In the genomic region with DNA sequence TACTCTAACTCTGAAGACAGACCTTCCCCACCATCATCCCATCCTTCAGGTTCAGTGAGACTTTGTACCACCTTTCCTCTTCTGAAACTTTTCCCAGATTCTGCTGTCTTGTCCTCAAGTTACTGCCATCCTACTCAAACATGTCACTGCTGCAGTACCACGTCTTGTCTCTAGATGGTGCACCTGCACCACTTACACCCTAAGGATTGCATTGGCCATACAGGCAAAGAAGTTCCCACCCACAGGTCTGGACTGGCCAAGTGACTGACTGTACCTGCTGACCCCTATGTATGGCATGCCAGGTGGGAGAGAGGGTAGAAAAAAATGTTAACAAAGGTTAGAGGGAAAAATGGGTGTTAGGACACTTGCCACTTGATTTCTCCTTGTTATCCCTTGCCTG, we compare ENCODE assay signal across 9 mouse cellular contexts. TPM values are rescaled to one million over a fixed set of nuclear protein-coding genes. Genes with fewer than 3 reads are reported as not detected.
DNase-seq lines count a peak whose midpoint lies in the region; ATAC-seq and TF ChIP-seq lines count a peak whose summit lies in the region.
"Had no signal": no experiment of that assay in that cellular context is flagged by ENCODE, and none has a peak within 500 bp of the region (broad histone marks: within the 10 kb centered on the region; RNA-seq: fewer than 3 reads in every experiment).

No protein-coding gene starts in this region.

- peaks cover 100% of the 10 kb centered on the region for H3K36me3 ChIP-seq in G1E (replicated peaks)
- H3K36me3 ChIP-seq in forebrain, embryonic 16.5 days (ENCODE audit: control insufficient read depth, insufficient read depth), result peaks cover 3% of the 10 kb centered on the region; the same call in 1 of the 2 replicates
- no peaks in the 10 kb centered on the region for H3K36me3 ChIP-seq in hindbrain, embryonic 11.5 days (ENCODE audit: control insufficient read depth, insufficient read depth, low read length)
- peaks cover 10% of the 10 kb centered on the region for H3K36me3 ChIP-seq in lung, embryonic 16.5 days (ENCODE audit: control insufficient read depth, insufficient read depth, low read length)

- WGBS in forebrain, embryonic 16.5 days, result 0% methylated on average over 1 of the region's 1 CpGs
- WGBS in hindbrain, embryonic 11.5 days, result 0% methylated on average over 1 of the region's 1 CpGs
- 0% methylated on average over 1 of the region's 1 CpGs for WGBS in lung, embryonic 16.5 days

- no peak overlapping the region for H3K27ac ChIP-seq in forebrain, embryonic 16.5 days (ENCODE audit: low read length)
- no peak overlapping the region for H3K27ac ChIP-seq in hindbrain, embryonic 11.5 days (ENCODE audit: low read depth, low read length)
- no peak overlapping the region for H3K27ac ChIP-seq in lung, embryonic 16.5 days (ENCODE audit: low read length)
- H3K27ac ChIP-seq: macrophage had no signal

- peak; percentile 98 for TF ChIP-seq CTCF in G1E (IDR thresholded peaks at IDR 0.05; ENCODE audit: low read depth, low read length)

- no peak overlapping the region for H3K4me3 ChIP-seq in G1E (ENCODE audit: low read depth, low read length)
- H3K4me3 ChIP-seq in forebrain, embryonic 16.5 days (replicated peaks; ENCODE audit: low read length), result no peak overlapping the region
- H3K4me3 ChIP-seq in hindbrain, embryonic 11.5 days (ENCODE audit: low read depth, low read length), result no peak overlapping the region
- no peak overlapping the region for H3K4me3 ChIP-seq in lung, embryonic 16.5 days (ENCODE audit: low read length)

- peak; percentile 57; the same call in 1 of the 2 replicates for ATAC-seq in G1E (ENCODE audit: extremely low read depth, insufficient number of reproducible peaks, low FRiP score, poor library complexity, severe bottlenecking)
- peak; percentile 74 for ATAC-seq in forebrain, embryonic 16.5 days
- ATAC-seq in hindbrain, embryonic 11.5 days (ENCODE audit: low FRiP score), result peak; percentile 70; the same call in 1 of the 2 replicates
- ATAC-seq in lung, embryonic 16.5 days (ENCODE audit: low read depth), result peak; percentile 75

- H3K9me3 ChIP-seq in G1E (replicated peaks), result no peaks in the 10 kb centered on the region
- H3K9me3 ChIP-seq in forebrain, embryonic 16.5 days (ENCODE audit: control insufficient read depth, low read length), result no peaks in the 10 kb centered on the region
- no peaks in the 10 kb centered on the region for H3K9me3 ChIP-seq in hindbrain, embryonic 11.5 days (ENCODE audit: control insufficient read depth, low read length)
- no peaks in the 10 kb centered on the region for H3K9me3 ChIP-seq in lung, embryonic 16.5 days (ENCODE audit: control insufficient read depth, low read length)

- H3K27me3 ChIP-seq in G1E (ENCODE audit: insufficient read depth, low read length), result no peaks in the 10 kb centered on the region
- no peaks in the 10 kb centered on the region for H3K27me3 ChIP-seq in forebrain, embryonic 16.5 days (replicated peaks; ENCODE audit: control insufficient read depth, insufficient read depth, low read length)
- no peaks in the 10 kb centered on the region for H3K27me3 ChIP-seq in hindbrain, embryonic 11.5 days (ENCODE audit: control insufficient read depth, insufficient read depth, low read length)
- H3K27me3 ChIP-seq in lung, embryonic 16.5 days (ENCODE audit: control insufficient read depth, insufficient read depth, low read depth, low read length), result no peaks in the 10 kb centered on the region

- DNase-seq in G1E (ENCODE audit: low spot score), result peak; percentile 74
- peak; percentile 76 for DNase-seq in cerebellum, adult 11-12 months
- DNase-seq in hindbrain, embryonic 11.5 days (ENCODE audit: low spot score), result peak; percentile 88
- DNase-seq in layer of hippocampus, adult 9-10 months (ENCODE audit: low spot score), result peak; percentile 94
- peak; percentile 77 for DNase-seq in ovary, postnatal 14 days (ENCODE audit: low spot score)
- DNase-seq in thymus, postnatal 0 days (ENCODE audit: low spot score), result peak; percentile 70

- H3K4me2 ChIP-seq in forebrain, embryonic 16.5 days (ENCODE audit: low read length), result no peak overlapping the region
- H3K4me2 ChIP-seq in hindbrain, embryonic 11.5 days (replicated peaks; ENCODE audit: low read depth, low read length), result no peak overlapping the region
- no peak overlapping the region for H3K4me2 ChIP-seq in lung, embryonic 16.5 days (ENCODE audit: low read depth, low read length)

- H3K4me1 ChIP-seq in G1E (ENCODE audit: insufficient read depth, low read depth, low read length), result peaks cover 3% of the 10 kb centered on the region; the same call in 1 of the 2 replicates
- no peaks in the 10 kb centered on the region for H3K4me1 ChIP-seq in forebrain, embryonic 16.5 days (replicated peaks; ENCODE audit: control insufficient read depth, insufficient read depth, low read length)
- no peaks in the 10 kb centered on the region for H3K4me1 ChIP-seq in hindbrain, embryonic 11.5 days (replicated peaks; ENCODE audit: control insufficient read depth, insufficient read depth, low read length)
- no peaks in the 10 kb centered on the region for H3K4me1 ChIP-seq in lung, embryonic 16.5 days (replicated peaks; ENCODE audit: control insufficient read depth, insufficient read depth, low read length)

- H3K9ac ChIP-seq in forebrain, embryonic 16.5 days (replicated peaks; ENCODE audit: low read depth, low read length), result no peak overlapping the region
- no peak overlapping the region for H3K9ac ChIP-seq in hindbrain, embryonic 11.5 days (ENCODE audit: low read depth, low read length)
- no peak overlapping the region for H3K9ac ChIP-seq in lung, embryonic 16.5 days (ENCODE audit: low read length)

RNA-seq across cellular contexts. Expression of gene Tex264, which starts 10.2 kb away (rescaled TPM):
- total RNA-seq in G1E (2014; fragmentation: Nextera tagmentation), result 39.7 and 54.5 TPM in 2 replicates
- 52.3 and 63.6 TPM in 2 replicates for total RNA-seq in G1E (2017)
- polyA plus RNA-seq in G1E (2012), result 39.1 and 40.6 TPM in 2 replicates
- polyA plus RNA-seq in forebrain, embryonic 16.5 days (2015; fragmentation: Nextera tagmentation; extraction: Ambion mirVana), result 57.2 and 59.7 TPM in 2 replicates
- 28.1 and 30.0 TPM in 2 replicates for polyA plus RNA-seq in hindbrain, embryonic 11.5 days (2014; fragmentation: Nextera tagmentation; extraction: Ambion mirVana)
- 53.4 and 54.5 TPM in 2 replicates for polyA plus RNA-seq in lung, embryonic 16.5 days (2015; fragmentation: Nextera tagmentation; extraction: Ambion mirVana)
- polyA plus RNA-seq in thymus, postnatal 0 days (2015; fragmentation: Nextera tagmentation; extraction: Ambion mirVana), result 47.0 and 60.1 TPM in 2 replicates

RNA-seq across cellular contexts. Expression of gene Grm2, which starts 19.6 kb away (rescaled TPM):
- total RNA-seq in G1E (2014; fragmentation: Nextera tagmentation) (not detected in 2 replicates), G1E (2017) (0.12 and 0.16 TPM in 2 replicates)
- polyA plus RNA-seq in G1E (2012), result not detected in 2 replicates
- 10.2 and 14.1 TPM in 2 replicates for polyA plus RNA-seq in forebrain, embryonic 16.5 days (2015; fragmentation: Nextera tagmentation; extraction: Ambion mirVana)
- polyA plus RNA-seq in hindbrain, embryonic 11.5 days (2014; fragmentation: Nextera tagmentation; extraction: Ambion mirVana), result 9.5 and 9.7 TPM in 2 replicates
- not detected in 2 replicates for polyA plus RNA-seq in lung, embryonic 16.5 days (2015; fragmentation: Nextera tagmentation; extraction: Ambion mirVana)
- polyA plus RNA-seq in thymus, postnatal 0 days (2015; fragmentation: Nextera tagmentation; extraction: Ambion mirVana), result 0.10 and 0.12 TPM in 2 replicates
- polyA plus RNA-seq: macrophage had no signal

RNA-seq across cellular contexts. Expression of gene Iqcf6, which starts 49.1 kb away (rescaled TPM):
- total RNA-seq in G1E (2014; fragmentation: Nextera tagmentation) (not detected in 2 replicates), G1E (2017) (not detected in 2 replicates)
- polyA plus RNA-seq in G1E (2012), result not detected in 2 replicates
- polyA plus RNA-seq in forebrain, embryonic 16.5 days (2015; fragmentation: Nextera tagmentation; extraction: Ambion mirVana), result not detected in 2 replicates
- polyA plus RNA-seq in hindbrain, embryonic 11.5 days (2014; fragmentation: Nextera tagmentation; extraction: Ambion mirVana), result not detected in 2 replicates
- not detected in 2 replicates for polyA plus RNA-seq in lung, embryonic 16.5 days (2015; fragmentation: Nextera tagmentation; extraction: Ambion mirVana)
- polyA plus RNA-seq in thymus, postnatal 0 days (2015; fragmentation: Nextera tagmentation; extraction: Ambion mirVana), result not detected in 2 replicates
- polyA plus RNA-seq: macrophage had no signal
